Mouse (Mus musculus) E14TG2a.4 (cell line): ENCODE results near the gene Gm32742.
A peak's percentile ranks its signal among the peaks of the same experiment; 100 is the strongest.

Source experiments
- H3K27me3 ChIP-seq: 2 replicates; pipeline ENCODE4 v1.6.1; 2014; ENCODE audit warnings: low read length, control low read depth; ENCODE audit not compliant: insufficient read depth
- H3K36me3 ChIP-seq: 2 replicates; pipeline ENCODE4 v1.6.1; 2014; ENCODE audit warnings: low read length, control low read depth; ENCODE audit not compliant: insufficient read depth
- H3K4me1 ChIP-seq: replicated peaks from 2 replicates; pipeline ENCODE4 v1.6.1; 2014; ENCODE audit warnings: low read depth, low read length, control low read depth
- H3K4me3 ChIP-seq: replicated peaks from 2 replicates; pipeline ENCODE4 v1.5.1; 2014; ENCODE audit warnings: mild to moderate bottlenecking, low read length
- H3K9me3 ChIP-seq: 2 replicates; pipeline ENCODE4 v1.6.1; 2014; ENCODE audit warnings: low read length, control low read depth
- CTCF ChIP-seq: conservative IDR thresholded peaks from 2 replicates; pipeline ENCODE4 v1.5.1; 2014; ENCODE audit warnings: low read length
- NANOG ChIP-seq: IDR thresholded peaks from 2 replicates; pipeline ENCODE4 v1.6.1; 2014; ENCODE audit warnings: borderline replicate concordance, low read length, mixed read lengths
- POU5F1 ChIP-seq: IDR thresholded peaks from 2 replicates; pipeline ENCODE4 v1.6.1; 2014; ENCODE audit warnings: low read length, borderline replicate concordance

Gm32742 gene

GRCm38 (mm10) chr9:51102963-51103807 is 62.1 kb downstream of the Gm32742 start:
- peak overlapping the region; percentile 72 for H3K4me3 ChIP-seq
- peaks cover 45% of the 10 kb centered on the region for H3K27me3 ChIP-seq
- no peak for TF ChIP-seq POU5F1
- no peak for TF ChIP-seq CTCF
- no peak for TF ChIP-seq NANOG
- H3K36me3 ChIP-seq, result no peaks in the 10 kb centered on the region
- peaks cover 18% of the 10 kb centered on the region for H3K4me1 ChIP-seq
- no peaks in the 10 kb centered on the region; the same call in 1 of the 2 replicates for H3K9me3 ChIP-seq

DNA sequence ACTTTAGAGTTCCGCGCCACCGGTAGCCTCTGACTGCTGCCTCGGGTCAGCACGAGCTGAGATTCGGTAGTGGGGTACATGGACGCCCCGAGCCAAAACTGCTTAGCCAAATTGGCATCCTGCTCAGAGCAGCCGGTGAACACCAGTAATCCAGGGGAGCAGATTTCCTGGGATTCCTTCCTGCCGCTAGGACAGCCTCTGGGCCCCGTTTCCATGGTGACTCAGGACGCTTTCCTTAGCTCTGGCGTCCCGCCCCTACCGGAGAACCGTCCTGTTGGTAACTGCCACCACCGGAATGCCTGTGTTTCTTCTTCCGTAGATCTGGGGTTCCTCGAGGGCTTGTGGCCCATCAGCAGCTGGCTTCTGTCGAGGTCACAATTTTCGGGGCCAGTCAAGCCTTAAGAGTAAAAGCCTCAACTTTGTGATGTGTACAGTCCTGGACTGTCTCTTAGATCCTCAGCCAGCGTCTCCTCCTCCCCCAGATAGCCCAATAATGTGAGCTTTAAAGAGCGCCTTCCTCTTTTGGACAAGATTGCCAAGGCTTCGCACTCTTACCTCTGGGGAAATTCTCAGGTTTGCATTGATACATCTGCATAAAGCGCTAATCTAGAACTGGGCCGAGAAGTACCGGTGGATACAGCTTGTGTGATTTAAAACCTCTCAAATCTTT is 63.4 kb downstream of the Gm32742 start, which contains the start of gene 4833427G06Rik:
TSS of gene 4833427G06Rik (minus strand) at position 323 of the 670 bp plus-strand sequence.
- TF ChIP-seq NANOG, result no peak
- TF ChIP-seq POU5F1, result no peak
- TF ChIP-seq CTCF, result no peak
- Histone ChIP-seq H3K36me3 (no peaks in the 10 kb centered on the region), H3K9me3 (no peaks in the 10 kb centered on the region; the same call in 1 of the 2 replicates), H3K27me3 (peaks cover 43% of the 10 kb centered on the region), H3K4me1 (peaks cover 18% of the 10 kb centered on the region), H3K4me3 (peak within 1 kb of the TSS; percentile 48)

GRCm38 (mm10) chr9:51096306-51096705 is 69.0 kb downstream of the Gm32742 start:
- peaks cover 5% of the 10 kb centered on the region; the same call in 1 of the 2 replicates for H3K27me3 ChIP-seq
- no peaks in the 10 kb centered on the region for H3K36me3 ChIP-seq
- no peak overlapping the region for H3K4me3 ChIP-seq
- no peaks in the 10 kb centered on the region for H3K9me3 ChIP-seq
- no peaks in the 10 kb centered on the region for H3K4me1 ChIP-seq
- no peak for TF ChIP-seq CTCF
- no peak for TF ChIP-seq NANOG
- no peak for TF ChIP-seq POU5F1

- TF ChIP-seq POU5F1 (no peak), NANOG (no peak), CTCF (no peak)
- Histone ChIP-seq H3K9me3 (no peaks in the 10 kb centered on the region), H3K4me1 (no peaks in the 10 kb centered on the region), H3K4me3 (no peak overlapping the region), H3K36me3 (no peaks in the 10 kb centered on the region), H3K27me3 (no peaks in the 10 kb centered on the region)
Measured at GRCm38 (mm10) chr9:51093697-51094096, 71.6 kb downstream of the Gm32742 start.

DNA sequence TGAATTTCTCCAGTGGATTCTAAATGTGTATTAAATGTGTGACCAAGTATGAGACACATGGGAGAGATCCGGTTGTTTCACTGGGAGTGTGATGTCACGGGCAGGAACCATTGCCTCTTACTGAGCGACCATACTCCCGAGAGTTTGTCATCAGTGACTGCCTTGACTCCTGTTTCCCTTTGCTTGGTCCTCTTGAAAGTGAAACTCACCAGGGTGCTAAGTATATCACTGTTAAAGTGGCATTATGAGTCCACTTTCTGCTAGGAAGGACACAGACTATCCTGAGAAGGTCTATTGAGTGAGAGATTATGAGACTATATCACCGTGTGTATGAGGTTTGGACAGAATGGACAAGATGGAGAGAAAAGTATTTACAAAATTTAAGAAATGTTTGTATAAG is 83.7 kb downstream of the Gm32742 start:
- peaks cover 10% of the 10 kb centered on the region for H3K4me1 ChIP-seq
- TF ChIP-seq NANOG (no peak), POU5F1 (no peak), CTCF (no peak)
- H3K36me3 ChIP-seq, result no peaks in the 10 kb centered on the region
- no peak overlapping the region for H3K4me3 ChIP-seq
- H3K27me3 ChIP-seq, result peaks cover 20% of the 10 kb centered on the region
- H3K9me3 ChIP-seq, result no peaks in the 10 kb centered on the region
